Mouse (Mus musculus): ENCODE measurements at regions not wholly inside any gene's neighbourhood (a gene's known extent, or its start where the extent isn't known, plus 50 kb on each side); places are given as distances from the start of the nearest gene placed in this dataset.

DNA sequence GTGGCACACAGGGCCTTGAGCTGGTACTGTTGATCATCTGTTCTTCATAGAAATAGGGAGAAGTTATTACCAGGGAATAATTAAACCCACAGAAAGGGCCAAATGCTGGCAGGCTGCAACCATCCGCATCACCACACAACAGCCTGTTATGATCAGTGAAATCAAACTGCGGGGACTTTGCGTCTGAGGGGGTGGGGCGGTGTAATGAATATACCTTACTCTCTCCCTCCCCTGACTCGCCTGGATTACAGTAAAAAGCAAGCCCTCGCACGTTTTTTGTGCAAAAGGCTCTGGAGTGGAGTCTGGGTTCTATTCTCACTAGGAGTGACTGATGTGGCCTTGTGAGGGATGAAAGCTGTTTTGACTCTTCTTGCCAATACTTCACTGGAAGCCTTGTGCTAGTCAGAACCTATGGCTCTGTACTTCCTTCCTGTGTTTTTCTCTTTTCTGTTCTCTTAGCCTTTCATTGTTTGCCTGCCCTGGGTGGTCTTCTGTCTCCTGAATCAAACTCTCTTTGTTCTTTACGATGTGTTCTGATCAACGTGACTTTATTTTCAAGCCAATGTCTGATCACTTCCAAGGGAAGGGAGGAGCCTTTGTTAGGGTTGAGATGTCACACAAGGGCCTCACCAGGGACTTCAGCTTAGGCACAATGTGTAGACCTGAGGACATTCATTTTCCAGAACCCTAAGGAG is 172.4 kb downstream of the Dact1 start:
- no peak for DNase-seq (ENCODE audit: low spot score)

GRCm38 (mm10) chr12:71482619-71483018 is 172.9 kb downstream of the Dact1 start:
- no peak for DNase-seq (ENCODE audit: low spot score)

DNA sequence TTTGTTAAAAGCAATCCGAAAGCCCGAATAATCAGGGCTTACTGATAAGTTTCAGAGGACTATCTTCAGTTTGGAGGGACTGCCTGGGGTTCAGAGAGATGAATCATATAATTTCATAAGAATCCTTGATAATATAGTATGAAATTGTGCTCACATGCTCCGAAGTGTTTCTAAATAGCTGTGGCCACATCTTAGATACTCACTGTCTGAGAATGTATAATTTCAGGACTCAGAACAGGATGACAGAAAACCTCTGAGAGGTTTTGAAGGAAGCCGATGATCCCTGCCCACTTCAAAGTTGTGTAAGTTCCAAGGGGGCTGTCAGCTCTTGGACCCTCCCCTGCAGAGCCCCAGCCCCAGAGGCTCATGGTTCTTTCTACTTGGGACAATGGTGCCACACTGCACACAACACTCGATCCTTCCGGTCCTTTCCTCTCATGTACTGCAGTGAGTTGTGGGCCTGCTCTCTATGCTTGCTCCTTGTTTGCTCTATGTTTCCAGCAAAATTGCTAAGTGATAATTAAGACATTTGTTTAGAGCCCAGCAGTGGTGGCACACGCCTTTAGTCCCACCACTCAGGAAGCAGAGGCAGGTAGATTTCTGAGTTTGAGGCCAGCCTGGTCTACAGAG is 174.0 kb downstream of the Dact1 start:
- DNase-seq (ENCODE audit: low spot score) = no peak

- no peak for DNase-seq (ENCODE audit: low spot score)
These were observed 174.6 kb downstream of the Dact1 start for GRCm38 (mm10) chr12:71484286-71484685.

DNA sequence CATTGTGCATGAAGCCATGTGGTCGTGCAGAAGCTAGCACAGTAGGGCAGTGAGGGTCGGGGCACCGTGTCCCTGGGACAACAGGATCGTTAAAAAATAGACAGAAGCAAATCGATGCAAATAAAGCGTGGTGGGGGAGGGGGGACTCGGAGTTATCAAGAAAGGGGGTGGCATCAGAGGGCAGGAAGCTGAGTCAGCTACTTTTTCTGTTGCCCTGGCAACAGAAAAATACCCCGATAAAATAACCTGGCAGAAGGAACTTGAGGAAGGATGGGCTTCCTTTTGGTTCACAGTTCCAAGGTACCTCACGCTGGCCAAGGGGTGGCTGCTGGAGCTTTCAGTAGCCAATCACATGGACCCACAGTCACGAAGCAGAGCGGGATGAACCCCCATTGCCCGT is 176.4 kb downstream of the Dact1 start:
- no peak for DNase-seq (ENCODE audit: low spot score)

DNA sequence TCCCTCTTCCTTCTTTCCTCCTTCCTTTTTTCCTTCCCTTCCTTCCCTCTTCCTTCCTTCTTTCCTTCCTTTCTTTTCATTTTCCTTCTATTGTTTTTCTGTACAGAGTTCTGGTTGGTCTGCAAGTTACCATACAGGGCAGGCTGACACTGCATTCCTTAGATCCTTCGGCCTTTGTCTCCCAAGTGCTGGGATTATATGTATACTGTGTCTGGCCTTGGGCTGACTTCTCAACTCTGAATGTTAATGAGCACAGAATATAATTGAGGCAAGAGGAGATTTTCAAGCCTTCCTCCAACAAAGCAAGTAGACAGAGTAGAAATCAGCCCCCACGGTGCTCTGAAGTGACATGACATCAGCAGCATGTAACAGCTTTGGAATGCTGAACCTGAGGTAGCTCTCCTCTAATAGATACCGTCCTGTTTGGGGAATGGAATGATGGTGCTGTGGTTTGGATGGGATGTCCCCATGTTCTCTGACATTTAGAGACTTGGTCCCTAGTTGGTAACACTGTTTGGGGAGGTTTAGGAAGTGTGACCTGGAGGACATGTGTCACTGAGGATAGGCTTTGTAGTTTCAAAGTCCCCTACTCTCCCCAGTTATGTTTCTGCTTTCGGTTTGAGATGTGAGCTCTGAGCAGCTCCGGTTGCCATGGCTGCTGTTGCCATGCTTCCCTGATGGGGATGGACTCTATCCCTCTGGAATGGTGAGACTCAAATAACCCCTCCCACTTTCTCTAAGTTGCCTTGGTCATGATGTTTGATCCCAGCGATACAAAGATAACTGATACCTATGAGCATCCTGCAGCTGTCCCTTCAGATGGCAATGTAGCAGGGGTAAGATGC is 178.1 kb downstream of the Dact1 start:
- no peak for DNase-seq (ENCODE audit: low spot score)

DNA sequence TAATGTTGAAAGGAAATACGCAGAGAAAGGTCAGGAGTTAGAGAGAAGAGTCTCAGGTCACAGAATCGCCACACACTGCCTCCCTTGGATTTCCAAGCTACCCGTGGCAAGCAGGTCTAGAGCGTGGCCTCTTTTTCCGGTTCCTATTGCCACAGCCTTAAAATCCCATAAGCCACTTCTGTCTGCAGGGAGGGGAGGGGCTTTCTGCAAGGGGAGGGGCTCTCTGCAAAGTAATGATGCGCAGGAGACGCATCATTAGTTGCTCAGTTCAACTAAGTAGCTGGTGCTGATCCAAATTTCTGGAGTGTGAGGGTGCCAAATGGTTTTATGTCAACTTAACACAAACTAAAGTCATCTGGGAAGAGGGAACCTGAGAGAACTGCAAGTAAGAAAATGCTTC is 179.6 kb downstream of the Dact1 start:
- no peak for DNase-seq (ENCODE audit: low spot score)

DNA sequence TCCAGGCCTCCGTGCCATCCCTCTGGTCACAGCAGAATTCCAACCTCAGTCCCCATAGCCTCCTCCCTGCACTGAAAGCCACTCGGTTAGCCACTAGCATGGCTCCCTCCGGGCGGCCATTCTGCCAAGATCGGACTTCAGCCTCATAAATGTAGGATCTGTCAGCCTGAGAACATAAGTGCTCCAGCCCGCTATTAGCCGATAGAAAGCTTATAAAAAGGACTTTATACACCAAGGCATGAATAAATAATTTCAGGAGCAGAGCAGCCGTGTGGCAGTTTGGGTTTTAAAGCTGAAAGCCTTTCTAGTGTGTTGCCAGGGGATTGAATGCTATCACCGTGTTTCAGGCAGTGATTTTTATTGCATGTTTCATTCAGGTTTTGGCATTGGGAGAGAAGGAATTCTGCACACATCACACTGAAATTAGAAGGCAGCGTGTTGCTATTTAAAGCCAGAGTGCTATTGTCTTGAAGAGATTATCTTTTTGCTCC is 185.2 kb downstream of the Dact1 start:
- DNase-seq (ENCODE audit: low spot score) = no peak

DNA sequence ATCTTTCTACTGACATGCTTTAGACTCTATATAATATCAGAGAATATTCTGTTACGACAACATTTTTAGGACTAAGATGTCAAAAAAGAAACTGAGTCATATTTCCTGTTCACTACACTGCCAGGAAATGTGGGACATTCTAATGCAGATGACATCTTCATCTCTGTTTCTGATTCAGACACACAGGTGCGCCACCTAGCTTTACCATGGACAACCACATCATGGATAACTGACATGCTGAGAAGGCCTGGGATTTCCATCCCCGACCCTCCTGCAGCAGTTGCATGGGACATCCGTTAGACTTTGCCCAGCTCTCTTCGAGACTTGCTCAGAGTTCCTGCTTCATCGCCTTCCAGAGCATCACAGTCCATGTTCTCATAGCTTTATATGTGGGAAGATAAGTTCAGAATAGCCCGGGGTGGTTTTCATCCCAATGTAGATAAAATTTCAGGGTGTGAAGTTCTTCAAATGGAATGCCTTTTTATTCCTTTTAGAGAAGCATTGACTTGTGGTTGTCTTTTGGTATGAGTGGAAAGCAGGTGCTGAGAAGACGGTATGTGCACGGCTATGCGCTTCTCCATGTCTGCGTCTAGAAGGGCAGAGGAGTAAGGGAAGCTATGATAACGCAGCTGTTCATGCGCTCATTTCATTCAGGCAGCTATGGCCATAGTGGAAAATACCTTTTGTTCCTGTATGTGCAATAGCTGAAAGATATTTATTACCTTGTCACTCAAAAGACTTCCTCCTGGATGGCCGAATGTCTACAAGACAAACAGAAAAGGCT is 188.8 kb downstream of the Dact1 start:
- no peak for DNase-seq (ENCODE audit: low spot score)

DNA sequence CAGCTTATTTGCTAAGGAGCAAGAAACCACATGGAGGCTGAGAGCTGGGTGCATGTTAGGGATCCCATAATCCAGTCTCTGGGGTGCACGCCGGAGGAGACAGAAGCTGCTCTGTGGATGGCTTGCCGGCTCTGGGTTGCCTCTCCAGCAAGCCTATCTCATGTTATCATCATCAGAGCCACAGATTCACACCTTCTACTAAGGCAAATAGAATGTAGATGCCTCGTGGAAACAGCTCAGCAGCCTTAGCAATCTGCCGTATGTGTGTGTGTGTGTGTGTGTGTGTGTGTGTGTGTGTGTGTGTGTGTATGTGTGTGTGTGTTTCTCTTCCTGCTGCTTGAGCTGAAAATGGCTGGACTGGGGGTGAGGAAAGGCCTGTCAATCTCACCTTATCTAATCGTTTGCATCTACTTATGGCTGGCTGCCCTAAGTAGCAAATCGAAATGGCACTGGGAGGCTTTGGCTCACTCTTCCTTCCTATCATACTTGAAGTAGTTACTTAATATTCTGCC is 191.7 kb downstream of the Dact1 start:
- no peak for DNase-seq (ENCODE audit: low spot score)

GRCm38 (mm10) chr12:71503265-71503664 is 193.6 kb downstream of the Dact1 start:
- no peak for DNase-seq (ENCODE audit: low spot score)

GRCm38 (mm10) chr12:71506206-71506605 is 196.5 kb downstream of the Dact1 start:
- no peak for DNase-seq (ENCODE audit: low spot score)

- no peak for DNase-seq (ENCODE audit: low spot score)
These were observed 197.0 kb downstream of the Dact1 start for GRCm38 (mm10) chr12:71506716-71507115.

DNA sequence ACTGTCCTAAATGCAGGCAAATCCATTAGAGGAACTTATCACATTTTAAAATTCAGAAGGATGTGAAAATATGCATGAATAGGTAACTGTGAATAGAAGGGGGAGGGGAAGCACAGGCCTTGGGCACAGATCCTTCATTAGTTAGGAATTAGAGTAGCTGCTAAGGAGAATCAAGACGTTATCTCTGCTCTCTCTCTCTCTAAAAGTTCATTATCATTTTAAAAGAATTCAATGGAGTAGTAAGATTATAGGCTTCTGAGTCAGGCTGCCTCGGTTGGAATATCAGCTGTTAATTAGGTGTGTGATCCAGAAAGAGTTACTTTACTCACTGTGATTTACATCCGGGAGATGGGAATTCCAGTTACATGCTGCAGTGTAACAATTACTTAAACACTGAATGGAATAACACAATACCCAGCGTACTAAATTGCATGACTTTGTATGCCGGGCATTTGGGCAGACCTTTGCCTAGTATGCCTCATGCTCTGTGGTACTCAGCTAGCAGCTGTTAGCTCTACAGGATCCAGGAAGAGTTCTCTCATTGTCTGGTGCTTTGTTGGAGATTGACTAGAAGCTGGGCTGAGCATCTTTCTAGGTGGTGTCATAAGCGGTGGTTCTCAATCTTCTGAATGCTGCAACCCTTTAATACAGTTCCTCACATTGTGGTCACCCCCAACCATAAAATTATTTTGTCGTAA is 203.4 kb downstream of the Dact1 start:
- no peak for DNase-seq (ENCODE audit: low spot score)

DNA sequence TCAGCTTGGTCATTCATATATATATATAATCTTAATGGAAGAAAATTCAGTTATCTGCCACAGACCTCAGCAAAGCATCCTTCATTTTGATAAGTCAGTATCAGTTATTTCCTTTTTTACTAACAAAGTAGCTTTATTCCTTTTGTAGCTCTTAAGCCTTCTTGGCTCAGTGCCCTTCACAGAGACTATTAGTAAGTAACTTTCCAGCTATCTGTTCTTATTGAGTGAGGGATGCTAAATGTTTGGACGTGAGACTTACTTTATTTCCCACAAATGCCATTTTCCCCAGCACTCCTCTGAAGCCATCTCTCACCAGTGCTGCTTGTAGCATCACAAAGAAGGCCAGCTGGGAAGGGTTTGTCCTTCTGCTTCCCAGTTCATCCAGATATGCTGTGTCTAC is 209.8 kb downstream of the Dact1 start:
- no peak for DNase-seq (ENCODE audit: low spot score)

DNA sequence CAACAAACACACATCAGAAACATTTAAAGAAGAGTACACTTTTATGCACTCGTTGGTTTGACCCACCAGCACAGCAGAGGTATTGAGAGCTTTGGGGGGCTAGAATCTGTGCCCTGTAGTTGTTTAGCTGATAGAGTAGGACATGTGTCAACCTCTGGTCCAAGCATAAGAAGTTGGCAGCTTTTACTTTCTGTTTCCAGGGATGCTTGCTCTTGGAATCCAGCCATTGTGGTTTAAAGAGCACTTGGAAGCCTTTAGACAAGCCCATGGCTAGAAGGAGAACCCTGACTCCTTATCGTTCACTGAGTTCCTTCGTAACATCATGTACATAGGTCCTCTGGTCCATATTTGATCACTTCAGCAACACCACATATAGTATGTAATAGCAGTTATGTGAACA is 212.3 kb downstream of the Dact1 start:
- no peak for DNase-seq (ENCODE audit: low spot score)

GRCm38 (mm10) chr12:71522451-71522850 is 212.8 kb downstream of the Dact1 start:
- no peak for DNase-seq (ENCODE audit: low spot score)

DNA sequence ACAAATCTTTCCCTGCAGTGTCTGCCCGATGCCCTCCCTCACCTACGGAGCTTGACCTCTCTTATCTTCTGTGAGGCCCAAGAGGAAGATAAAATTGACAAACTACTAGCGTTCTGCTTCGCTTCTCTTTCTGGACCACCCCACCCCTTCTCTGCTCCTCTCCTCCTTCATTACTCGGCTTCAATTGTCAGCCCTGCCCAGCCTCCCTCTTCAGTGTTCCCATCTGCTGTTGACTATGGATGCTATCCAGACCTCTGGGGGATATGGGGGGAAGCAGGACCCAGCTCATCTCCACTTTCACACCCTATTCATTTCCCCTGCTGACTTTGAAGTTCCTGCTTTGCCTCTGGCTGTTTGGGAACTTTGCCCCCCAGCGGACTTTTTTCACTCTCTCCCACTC is 214.5 kb downstream of the Dact1 start:
- no peak for DNase-seq (ENCODE audit: low spot score)

GRCm38 (mm10) chr12:71525255-71525927 is 215.7 kb downstream of the Dact1 start:
- DNase-seq (ENCODE audit: low spot score) = no peak

- no peak for DNase-seq (ENCODE audit: low spot score)
These were observed 216.9 kb downstream of the Dact1 start for GRCm38 (mm10) chr12:71526623-71527022.

- DNase-seq (ENCODE audit: low spot score) = no peak
These were observed 222.5 kb downstream of the Dact1 start for GRCm38 (mm10) chr12:71532161-71532560.

Measured in ovary, postnatal 14 days (tissue).